Mouse (Mus musculus): ENCODE measurements around the gene Hint3.

- TF ChIP-seq CTCF (IDR thresholded peaks at IDR 0.05): no peak
- no peak for TF ChIP-seq EP300 (IDR thresholded peaks at IDR 0.05)
Observed at GRCm38 (mm10) chr10:30629977-30630376, 545 bp upstream of the Hint3 start.
